Mouse (Mus musculus) spleen, adult 12 weeks (tissue): Measurements from ENCODE around the gene Abl1.

Experiments used
- DNase-seq: peaks from one replicate; pipeline ENCODE4 v3.0.0; 2022; ENCODE audit warnings: low spot score

The Abl1 gene

GRCm38 (mm10) chr2:31689045-31689444 is 869 bp downstream of the Abl1 start:
- DNase-seq, result peak; percentile 17

- DNase-seq, result no peak
These were observed 1.9 kb downstream of the Abl1 start for GRCm38 (mm10) chr2:31690063-31690462.

GRCm38 (mm10) chr2:31698209-31698608 is 10.0 kb downstream of the Abl1 start:
- no peak for DNase-seq

GRCm38 (mm10) chr2:31700545-31701446 is 12.6 kb downstream of the Abl1 start:
- no peak for DNase-seq

GRCm38 (mm10) chr2:31703226-31703625 is 15.1 kb downstream of the Abl1 start:
- DNase-seq, result no peak

- no peak for DNase-seq
These were observed 17.7 kb downstream of the Abl1 start for GRCm38 (mm10) chr2:31705914-31706313.

- DNase-seq, result no peak
These were observed 18.4 kb downstream of the Abl1 start for GRCm38 (mm10) chr2:31706531-31706930.

- DNase-seq, result no peak
These were observed 24.5 kb downstream of the Abl1 start for GRCm38 (mm10) chr2:31712716-31713115.

- no peak for DNase-seq
These were observed 25.6 kb downstream of the Abl1 start for GRCm38 (mm10) chr2:31713813-31714212.

- DNase-seq, result no peak
These were observed 26.6 kb downstream of the Abl1 start for GRCm38 (mm10) chr2:31714780-31715179.

- no peak for DNase-seq
These were observed 27.8 kb downstream of the Abl1 start for GRCm38 (mm10) chr2:31715985-31716384.

- DNase-seq, result no peak
These were observed 31.2 kb downstream of the Abl1 start for GRCm38 (mm10) chr2:31719202-31719880.

- no peak for DNase-seq
These were observed 31.8 kb downstream of the Abl1 start for GRCm38 (mm10) chr2:31719944-31720343.

- no peak for DNase-seq
These were observed 32.6 kb downstream of the Abl1 start for GRCm38 (mm10) chr2:31720783-31721182.

- DNase-seq, result no peak
These were observed 36.7 kb downstream of the Abl1 start for GRCm38 (mm10) chr2:31724730-31725490.

GRCm38 (mm10) chr2:31727576-31728277 is 39.6 kb downstream of the Abl1 start:
- DNase-seq, result no peak

GRCm38 (mm10) chr2:31730640-31731039 is 42.5 kb downstream of the Abl1 start:
- no peak for DNase-seq

- no peak for DNase-seq
These were observed 44.3 kb downstream of the Abl1 start for GRCm38 (mm10) chr2:31732497-31732896.

GRCm38 (mm10) chr2:31733558-31733957 is 45.4 kb downstream of the Abl1 start:
- no peak for DNase-seq

GRCm38 (mm10) chr2:31739041-31739440 is 50.9 kb downstream of the Abl1 start:
- DNase-seq, result no peak

- no peak for DNase-seq
These were observed 53.6 kb downstream of the Abl1 start for GRCm38 (mm10) chr2:31741728-31742127.

GRCm38 (mm10) chr2:31742134-31742533 is 54.0 kb downstream of the Abl1 start:
- DNase-seq, result no peak
